Mouse (Mus musculus) embryo, embryonic 11 days (tissue): Measurements from ENCODE around the gene Nek1.

Experiments used
- DNase-seq: peaks from one replicate; pipeline ENCODE4 v3.0.0-alpha.2; 2015

Gene Nek1

DNA sequence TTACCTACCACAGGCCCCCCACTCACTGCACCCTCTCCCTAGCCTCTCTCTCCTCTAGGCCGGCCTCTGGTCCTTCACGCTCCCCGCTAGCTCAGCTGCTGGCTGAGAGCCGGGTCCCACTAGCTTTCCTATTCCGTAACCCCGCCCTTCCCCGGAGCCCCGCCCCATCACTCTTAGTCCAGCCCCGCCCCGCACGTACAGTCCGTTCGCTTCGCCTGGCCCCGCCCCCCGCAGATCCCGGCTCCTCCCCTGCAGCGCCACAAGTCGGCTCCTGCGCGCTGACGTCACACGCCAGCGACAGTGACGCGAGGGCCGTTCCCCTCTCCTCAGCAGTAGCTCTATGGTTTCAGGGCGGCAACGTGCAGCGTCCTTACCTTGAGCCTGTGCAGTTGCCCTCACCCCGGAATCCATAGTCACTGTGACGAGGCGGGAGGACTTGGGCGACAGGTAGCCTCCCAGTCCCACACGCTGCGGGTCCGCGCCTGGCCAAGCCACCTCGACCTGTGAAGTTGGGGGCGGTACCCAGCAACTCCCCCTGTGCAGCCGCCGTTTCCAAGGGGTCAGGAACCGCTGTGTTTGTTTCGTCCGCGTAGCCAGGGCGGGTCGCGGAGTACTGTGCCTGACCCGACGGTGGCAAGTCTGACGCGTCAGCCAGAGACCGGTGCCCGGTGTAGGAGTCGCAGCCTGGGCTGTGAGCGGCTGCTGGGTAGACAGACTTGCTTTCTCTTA, at the start of gene Nek1:
Nek1 (plus strand) TSS at position 286 of the 729 bp plus-strand sequence.
- peak; percentile 98 for DNase-seq

- DNase-seq, result no peak
These were observed 45.5 kb upstream of the Nek1 start for GRCm38 (mm10) chr8:60947503-60947902.

GRCm38 (mm10) chr8:60949859-60950258, 43.1 kb upstream of the Nek1 start:
- no peak for DNase-seq

DNA sequence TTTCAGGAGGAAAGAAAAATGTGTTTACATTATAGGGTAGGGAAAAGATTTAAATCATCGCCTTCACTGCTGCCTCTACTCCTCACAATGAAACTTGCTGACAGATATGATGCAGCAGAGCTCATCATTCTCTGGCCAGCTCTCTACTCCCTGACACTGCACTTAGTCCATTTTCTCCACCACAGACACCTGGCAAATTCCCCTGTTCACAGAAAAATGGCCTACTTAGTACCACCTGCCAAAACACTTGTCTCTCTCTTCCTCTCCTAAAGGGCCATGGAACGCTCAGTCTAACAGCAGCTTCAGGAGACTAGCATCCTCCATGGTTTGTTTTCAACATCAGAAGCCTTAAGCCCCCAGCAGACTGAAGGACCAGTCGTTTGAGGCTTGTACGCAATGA, 41.7 kb upstream of the Nek1 start:
- no peak for DNase-seq

DNA sequence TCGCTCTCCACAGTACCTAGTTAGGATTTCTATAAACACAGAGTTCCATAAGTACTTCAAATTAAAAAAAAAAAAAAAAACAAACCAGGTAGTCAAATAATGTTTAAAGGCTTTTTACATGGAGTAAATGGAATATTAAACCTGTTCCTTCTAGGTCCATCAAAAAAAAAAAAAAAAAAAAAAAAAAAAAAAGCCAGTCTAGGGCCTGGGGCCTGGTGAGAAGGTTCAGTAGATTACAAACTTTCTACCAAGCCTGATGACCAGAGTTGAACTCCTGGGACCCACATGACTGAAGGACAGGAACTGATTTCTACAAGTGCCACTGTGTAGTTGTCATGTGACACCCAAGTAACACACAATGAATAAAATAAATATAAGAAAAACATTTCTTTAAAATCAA, 41.2 kb upstream of the Nek1 start:
- no peak for DNase-seq

GRCm38 (mm10) chr8:60952803-60953202, 40.2 kb upstream of the Nek1 start:
- DNase-seq, result no peak

DNA sequence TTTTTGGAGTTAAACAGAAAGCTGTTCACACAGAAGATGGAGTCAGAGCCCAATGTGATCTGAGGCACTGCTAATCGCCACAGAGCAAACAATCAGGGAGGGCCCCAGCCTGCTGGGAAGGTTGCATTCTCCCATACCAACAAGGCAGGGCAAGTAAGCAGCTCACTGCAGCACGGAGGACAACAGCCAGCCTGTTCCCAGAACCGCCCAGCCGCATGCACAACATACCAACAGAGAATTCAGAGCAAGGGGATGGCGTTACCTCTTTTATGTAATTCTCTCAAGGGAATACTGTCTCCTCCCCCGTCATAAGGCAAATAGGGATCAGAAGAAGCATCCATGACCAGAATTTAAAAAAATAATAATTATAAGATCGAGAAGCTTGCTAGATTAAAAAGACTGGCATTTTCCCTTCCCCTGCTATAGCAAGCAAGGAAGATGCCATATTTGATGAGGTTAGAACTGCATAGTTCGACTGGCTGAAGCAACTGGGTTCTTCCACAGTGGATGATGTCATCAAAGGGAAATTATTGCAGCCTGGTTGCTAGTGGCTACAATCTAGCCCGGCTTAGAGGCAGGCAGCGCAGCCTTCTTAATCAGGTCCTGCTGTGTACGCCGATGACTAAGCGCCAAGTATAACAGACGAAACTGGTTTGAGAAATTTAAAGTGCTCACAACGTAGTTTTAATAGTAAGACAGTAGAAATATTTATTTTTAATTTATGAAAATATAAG, 38.5 kb upstream of the Nek1 start:
- peak; percentile 93 for DNase-seq

DNA sequence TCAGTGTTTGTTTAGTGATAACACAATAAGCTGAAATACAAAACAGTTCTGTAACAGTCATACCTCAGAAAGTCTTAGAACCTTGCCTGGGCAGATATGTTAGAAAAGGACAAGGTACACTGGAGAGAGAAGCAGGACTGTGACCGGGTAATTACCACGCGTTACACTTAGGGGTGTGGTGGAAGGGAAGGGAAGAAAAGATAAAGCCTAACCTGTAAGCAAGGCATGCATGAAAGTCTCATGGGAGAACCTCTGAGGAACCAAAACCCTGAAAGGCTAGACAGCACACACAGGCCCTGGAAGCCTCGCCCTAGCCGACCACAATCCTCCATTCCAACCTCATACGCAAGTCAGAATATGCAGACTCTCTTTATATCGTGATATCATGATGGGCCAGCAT, 36.1 kb upstream of the Nek1 start:
- DNase-seq, result no peak

- no peak for DNase-seq
These were observed 30.2 kb upstream of the Nek1 start for GRCm38 (mm10) chr8:60962763-60963162.

- no peak for DNase-seq
These were observed 29.1 kb upstream of the Nek1 start for GRCm38 (mm10) chr8:60963931-60964330.

- DNase-seq, result no peak
These were observed 28.5 kb upstream of the Nek1 start for GRCm38 (mm10) chr8:60964518-60964917.

- no peak for DNase-seq
These were observed 27.7 kb upstream of the Nek1 start for GRCm38 (mm10) chr8:60965306-60965705.

- DNase-seq, result no peak
These were observed 27.3 kb upstream of the Nek1 start for GRCm38 (mm10) chr8:60965741-60966140.

DNA sequence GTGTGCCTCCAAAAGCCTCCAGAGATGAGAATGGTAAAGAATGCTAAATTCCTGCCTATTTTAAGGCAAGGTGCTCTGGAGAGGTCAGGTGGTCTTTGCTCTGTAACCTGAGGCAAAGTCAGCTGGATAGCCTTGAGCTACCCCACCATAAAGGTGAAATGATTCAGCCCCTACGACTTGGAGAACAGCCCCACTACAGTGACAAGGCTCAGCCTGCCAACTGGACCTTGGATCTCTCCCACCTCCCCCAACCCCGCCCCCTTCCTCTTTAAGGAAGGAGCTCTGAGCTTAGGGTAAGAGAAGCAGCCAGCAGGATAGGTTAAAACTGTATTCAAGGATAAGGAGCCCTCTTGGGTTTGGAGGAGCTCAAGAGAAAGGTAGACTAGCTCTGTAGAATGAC, 23.9 kb upstream of the Nek1 start:
- no peak for DNase-seq

- DNase-seq, result no peak
These were observed 21.2 kb upstream of the Nek1 start for GRCm38 (mm10) chr8:60971808-60972207.

DNA sequence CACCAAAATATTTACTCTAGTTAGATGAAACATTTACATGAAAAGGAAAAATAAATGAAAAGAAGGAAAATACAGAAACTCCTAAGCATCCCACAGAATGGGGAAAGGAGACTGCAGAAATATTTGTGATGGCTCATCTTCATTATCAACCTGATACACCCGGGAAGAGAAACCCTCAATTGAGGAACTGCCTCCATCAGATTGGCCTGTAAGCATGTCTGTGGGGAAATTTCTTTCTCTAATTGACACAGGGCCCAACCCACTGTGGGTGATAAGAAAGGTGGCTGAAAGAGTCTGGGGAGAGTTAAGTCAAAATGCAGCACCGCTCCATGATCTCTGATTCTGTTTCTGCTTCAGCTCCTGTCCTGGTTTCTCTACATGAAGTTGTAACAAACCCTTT, 19.5 kb upstream of the Nek1 start:
- DNase-seq, result no peak

- DNase-seq, result no peak
These were observed 18.2 kb upstream of the Nek1 start for GRCm38 (mm10) chr8:60974837-60975236.

DNA sequence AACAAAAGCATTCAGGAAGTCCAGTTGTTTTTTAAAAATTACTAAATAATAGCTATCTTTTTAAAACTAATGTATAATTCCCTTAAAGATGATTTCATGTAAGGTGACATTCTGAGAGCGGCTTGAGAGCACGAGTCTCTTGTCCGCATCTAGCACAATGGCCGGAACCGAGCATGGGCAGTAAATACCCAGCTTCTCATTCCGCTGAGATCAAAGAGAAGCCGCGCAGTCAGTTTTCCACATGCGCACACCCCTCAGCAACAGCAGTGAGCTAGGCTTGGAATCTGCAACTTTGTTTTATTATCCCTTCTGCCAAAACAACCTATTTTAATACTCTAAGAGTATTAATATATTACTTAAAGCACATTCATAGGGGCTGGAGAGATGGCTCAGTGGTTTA, 16.2 kb upstream of the Nek1 start:
- DNase-seq, result no peak

DNA sequence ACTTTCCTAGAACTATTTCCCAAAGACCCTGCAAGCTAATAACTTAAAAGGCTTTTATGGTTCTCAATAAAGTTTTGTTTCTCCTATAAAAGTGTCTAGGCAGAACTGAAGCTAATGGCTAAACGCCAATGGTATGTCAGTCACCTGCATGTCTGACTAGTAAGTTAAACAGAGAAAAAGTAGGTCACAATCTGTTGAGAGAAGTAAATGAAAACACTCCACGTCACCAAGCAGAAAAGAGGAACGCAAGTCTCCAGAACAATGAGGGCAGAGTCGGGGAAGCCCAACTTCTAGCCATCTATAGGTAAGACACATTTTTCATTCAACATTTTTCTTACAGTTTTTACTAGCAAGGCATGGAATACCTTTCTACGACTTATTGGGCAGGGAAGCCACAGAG, 14.5 kb upstream of the Nek1 start:
- DNase-seq, result no peak

DNA sequence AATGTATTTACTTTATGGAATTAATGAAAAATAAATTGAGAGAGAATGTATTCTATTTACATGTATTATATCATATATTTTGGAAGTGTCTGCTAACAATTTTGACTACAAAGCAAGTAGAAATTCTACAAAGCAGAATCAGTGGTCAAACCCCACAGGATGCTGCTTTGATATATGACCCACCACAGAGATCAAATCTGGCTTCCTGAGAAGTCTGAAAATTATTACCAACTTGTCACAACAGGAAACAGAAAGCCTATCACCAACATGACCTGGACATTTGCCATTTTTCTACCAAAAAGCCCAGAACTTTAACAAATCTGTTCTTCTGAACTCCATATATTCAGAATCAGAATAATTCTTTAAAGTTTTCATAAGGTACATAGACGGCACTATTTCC, 11.6 kb upstream of the Nek1 start:
- no peak for DNase-seq

- DNase-seq, result peak; percentile 98
These were observed 10.0 kb upstream of the Nek1 start, which contains the start of gene Clcn3 for GRCm38 (mm10) chr8:60982701-60983687. Gene Clcn3 (minus strand): TSS chr8:60983300.

DNA sequence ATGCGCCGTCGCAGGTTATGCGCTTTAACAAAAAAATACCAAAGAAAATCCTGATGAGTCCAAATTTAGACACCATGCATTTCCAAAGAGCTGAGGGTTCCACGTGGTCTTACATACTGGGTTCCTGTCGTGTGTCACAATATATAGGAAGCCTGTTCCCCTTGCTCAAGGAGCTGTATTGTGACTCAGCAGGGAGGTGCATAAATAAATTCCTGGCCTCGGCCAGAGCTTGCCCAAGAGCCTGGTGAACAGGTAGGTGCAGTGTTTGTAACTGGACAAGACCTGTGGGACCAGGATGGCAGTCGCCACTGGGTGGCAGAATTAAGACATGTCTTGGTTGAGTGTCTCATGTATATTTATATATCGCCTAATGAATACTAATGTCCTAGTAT, 9.3 kb upstream of the Nek1 start:
- DNase-seq, result peak; percentile 56
